Mouse (Mus musculus): ENCODE results near the gene Glrp1.

DNA sequence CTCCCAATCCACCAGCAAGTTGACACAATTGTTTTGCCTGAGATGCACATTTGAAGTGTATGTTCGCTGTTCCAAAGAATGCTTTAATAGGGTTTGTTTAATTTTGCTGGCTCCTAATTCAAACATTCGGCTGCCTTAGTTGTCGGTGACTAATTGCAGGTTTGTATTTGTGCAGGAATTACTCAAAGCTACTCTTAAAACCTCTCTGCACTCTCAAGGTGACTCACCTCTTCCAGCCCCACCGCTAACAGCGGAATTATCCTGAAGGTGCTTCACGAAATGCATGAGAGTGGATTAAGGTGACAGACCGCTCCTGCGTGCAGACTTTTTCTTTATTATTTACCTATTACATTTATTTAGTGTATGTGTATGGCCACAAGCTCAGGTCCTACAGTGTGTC, 2.0 kb downstream of the Glrp1 start:
- TF ChIP-seq CTCF (IDR thresholded peaks at IDR 0.05; ENCODE audit: low read depth) (no peak), EP300 (optimal IDR thresholded peaks at IDR 0.05) (no peak)
